ENCODE assay signal across 9 mouse cellular contexts in the genomic region with DNA sequence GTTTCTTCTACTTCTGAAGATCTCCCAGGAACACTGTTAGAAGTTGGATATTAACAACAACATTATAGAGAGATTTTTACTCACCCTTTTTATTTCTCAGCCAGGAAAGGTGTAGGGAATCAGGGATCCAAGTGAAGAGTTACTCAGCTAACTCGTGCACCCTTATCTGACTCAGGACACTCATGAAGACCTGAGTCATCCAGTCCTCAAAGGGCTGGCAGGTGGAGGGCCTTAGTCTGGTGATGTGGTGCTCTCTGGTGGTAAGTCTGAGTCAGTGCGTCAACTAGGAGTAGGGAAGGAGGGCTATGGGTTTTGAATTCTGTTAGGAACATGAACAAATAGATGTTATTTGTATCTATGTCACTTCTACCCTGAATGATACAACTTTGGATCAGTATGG. TPM values are rescaled to one million over a fixed set of nuclear protein-coding genes. Genes with fewer than 3 reads are reported as not detected.
DNase-seq lines count a peak whose midpoint lies in the region; ATAC-seq lines count a peak whose summit lies in the region.
"Had no signal": no experiment of that assay in that cellular context is flagged by ENCODE, and none has a peak within 500 bp of the region (broad histone marks: within the 10 kb centered on the region; RNA-seq: fewer than 3 reads in every experiment).

No protein-coding gene starts in this region.

- WGBS in kidney, embryonic 15.5 days, result 11% methylated on average over 2 of the region's 2 CpGs
- WGBS in embryonic facial prominence, embryonic 10.5 days, result 8% methylated on average over 2 of the region's 2 CpGs
- 11% methylated on average over 2 of the region's 2 CpGs for WGBS in neural tube, embryonic 15.5 days

- H3K27ac ChIP-seq in kidney, embryonic 15.5 days, result no peak overlapping the region
- H3K27ac ChIP-seq in embryonic facial prominence, embryonic 10.5 days (replicated peaks), result no peak overlapping the region
- H3K27ac ChIP-seq in neural tube, embryonic 15.5 days (replicated peaks), result no peak overlapping the region
- H3K27ac ChIP-seq: heart, embryonic 13.5 days had no signal

- H3K9ac ChIP-seq in kidney, embryonic 15.5 days, result no peak overlapping the region
- no peak overlapping the region for H3K9ac ChIP-seq in neural tube, embryonic 15.5 days (replicated peaks)
- H3K9ac ChIP-seq: heart, embryonic 13.5 days had no signal

- H3K4me3 ChIP-seq in kidney, embryonic 15.5 days (replicated peaks), result no peak overlapping the region
- no peak overlapping the region for H3K4me3 ChIP-seq in embryonic facial prominence, embryonic 10.5 days
- H3K4me3 ChIP-seq in neural tube, embryonic 15.5 days (replicated peaks), result no peak overlapping the region
- H3K4me3 ChIP-seq: heart, embryonic 13.5 days had no signal

- no peaks in the 10 kb centered on the region for H3K36me3 ChIP-seq in kidney, embryonic 15.5 days
- H3K36me3 ChIP-seq in embryonic facial prominence, embryonic 10.5 days (replicated peaks), result no peaks in the 10 kb centered on the region
- no peaks in the 10 kb centered on the region for H3K36me3 ChIP-seq in neural tube, embryonic 15.5 days
- H3K36me3 ChIP-seq: heart, embryonic 13.5 days had no signal

- no peak overlapping the region for H3K4me2 ChIP-seq in kidney, embryonic 15.5 days
- H3K4me2 ChIP-seq in neural tube, embryonic 15.5 days, result no peak overlapping the region
- H3K4me2 ChIP-seq: heart, embryonic 13.5 days had no signal

- H3K27me3 ChIP-seq in kidney, embryonic 15.5 days, result no peaks in the 10 kb centered on the region
- H3K27me3 ChIP-seq in embryonic facial prominence, embryonic 10.5 days (replicated peaks; ENCODE audit: low read depth, poor library complexity, severe bottlenecking), result no peaks in the 10 kb centered on the region
- H3K27me3 ChIP-seq in neural tube, embryonic 15.5 days (replicated peaks), result no peaks in the 10 kb centered on the region
- H3K27me3 ChIP-seq: heart, embryonic 13.5 days had no signal

- no peak for ATAC-seq in kidney, embryonic 15.5 days (replicated peaks; ENCODE audit: low FRiP score)
- peak; percentile 49 for ATAC-seq in CD4-positive, CD25-positive, alpha-beta regulatory T cell, adult 4 months
- peak; percentile 50; the same call in 1 of the 2 replicates for ATAC-seq in monocyte, adult 5-6 weeks (replicated peaks; ENCODE audit: insufficient number of reproducible peaks, low FRiP score, low TSS enrichment, poor library complexity, severe bottlenecking)
- no peak for ATAC-seq in neural tube, embryonic 15.5 days (ENCODE audit: low FRiP score)

- H3K4me1 ChIP-seq in kidney, embryonic 15.5 days, result no peaks in the 10 kb centered on the region
- peaks cover 15% of the 10 kb centered on the region for H3K4me1 ChIP-seq in embryonic facial prominence, embryonic 10.5 days
- H3K4me1 ChIP-seq in neural tube, embryonic 15.5 days, result no peaks in the 10 kb centered on the region

- peak; percentile 10 for DNase-seq in kidney, adult 18-20 months
- DNase-seq in adrenal gland, adult 8-10 months, result peak; percentile 49
- peak; percentile 43 for DNase-seq in embryonic facial prominence, embryonic 10.5 days (ENCODE audit: low spot score)
- DNase-seq in kidney, postnatal 4 days, result peak; percentile 22 to 39

- no peaks in the 10 kb centered on the region for H3K9me3 ChIP-seq in kidney, embryonic 15.5 days (replicated peaks)
- no peaks in the 10 kb centered on the region for H3K9me3 ChIP-seq in embryonic facial prominence, embryonic 10.5 days
- H3K9me3 ChIP-seq in neural tube, embryonic 15.5 days (replicated peaks), result no peaks in the 10 kb centered on the region
- H3K9me3 ChIP-seq: heart, embryonic 13.5 days had no signal

RNA-seq across cellular contexts. Expression of a gene that starts 47.2 kb away (rescaled TPM):
- not detected in 2 replicates for polyA plus RNA-seq in kidney, embryonic 15.5 days (2015; fragmentation: Nextera tagmentation; extraction: Ambion mirVana)
- not detected for polyA plus RNA-seq in CD4-positive, CD25-positive, alpha-beta regulatory T cell, adult 4 months (2017; shearing (Covaris generic))
- total RNA-seq in adrenal gland, adult 8-10 months (2022), result not detected
- polyA plus RNA-seq in embryonic facial prominence, embryonic 10.5 days (2016; fragmentation: Nextera tagmentation; extraction: Ambion mirVana), result not detected in 2 replicates
- 1.5 TPM in 1 of 3 replicates, not detected in the others for total RNA-seq in monocyte, adult 5-6 weeks (2017)
- polyA plus RNA-seq in neural tube, embryonic 15.5 days (2015; fragmentation: Nextera tagmentation; extraction: Ambion mirVana), result not detected in 2 replicates
- polyA plus RNA-seq: heart, embryonic 13.5 days had no signal

RNA-seq across cellular contexts. Expression of a gene that starts 49.4 kb away (rescaled TPM):
- polyA plus RNA-seq in kidney, embryonic 15.5 days (2015; fragmentation: Nextera tagmentation; extraction: Ambion mirVana), result 54.7 and 60.8 TPM in 2 replicates
- 1 to 10 TPM; 1.5 to 3.7 TPM for polyA plus RNA-seq in CD4-positive, CD25-positive, alpha-beta regulatory T cell, adult 4 months (2017; shearing (Covaris generic))
- 100 to 1,000 TPM in 1 of 4 experiments, 10 to 100 TPM in 3; 37.7 to 114 (median 64.6) TPM for total RNA-seq in adrenal gland, adult 8-10 months (2022)
- polyA plus RNA-seq in embryonic facial prominence, embryonic 10.5 days (2016; fragmentation: Nextera tagmentation; extraction: Ambion mirVana), result 4.1 and 6.1 TPM in 2 replicates
- 6.6 to 16.9 TPM (median 9.6 TPM) in 3 replicates for total RNA-seq in monocyte, adult 5-6 weeks (2017)
- polyA plus RNA-seq in neural tube, embryonic 15.5 days (2015; fragmentation: Nextera tagmentation; extraction: Ambion mirVana), result 34.6 and 38.3 TPM in 2 replicates

Comparison
In these comparisons a context has a peak if more than half of its experiments do, and no peak if none do; other contexts are left out.
1. ATAC-seq: peak in CD4-positive, CD25-positive, alpha-beta regulatory T cell, adult 4 months (single experiment) and monocyte, adult 5-6 weeks (single experiment); none in kidney, embryonic 15.5 days (single experiment) and neural tube, embryonic 15.5 days (single experiment).
2. Peak in every context shown above with its lines, with median percentiles within 50 percentile points of each other: DNase-seq.